Mouse (Mus musculus) erythroblast, embryonic 14.5 days (primary cell): ENCODE measurements at regions not wholly inside any gene's neighbourhood (a gene's known extent, or its start where the extent isn't known, plus 50 kb on each side); places are given as distances from the start of the nearest gene placed in this dataset.

Source experiments
- GATA1 ChIP-seq: IDR thresholded peaks from 2 replicates; pipeline ENCODE4 v1.6.1; 2012; ENCODE audit warnings: low read length, inconsistent platforms, mixed read lengths
- TAL1 ChIP-seq: IDR thresholded peaks from 3 replicates; pipeline ENCODE4 v1.6.1; 2012; ENCODE audit warnings: low read length, inconsistent platforms, mixed read lengths

DNA sequence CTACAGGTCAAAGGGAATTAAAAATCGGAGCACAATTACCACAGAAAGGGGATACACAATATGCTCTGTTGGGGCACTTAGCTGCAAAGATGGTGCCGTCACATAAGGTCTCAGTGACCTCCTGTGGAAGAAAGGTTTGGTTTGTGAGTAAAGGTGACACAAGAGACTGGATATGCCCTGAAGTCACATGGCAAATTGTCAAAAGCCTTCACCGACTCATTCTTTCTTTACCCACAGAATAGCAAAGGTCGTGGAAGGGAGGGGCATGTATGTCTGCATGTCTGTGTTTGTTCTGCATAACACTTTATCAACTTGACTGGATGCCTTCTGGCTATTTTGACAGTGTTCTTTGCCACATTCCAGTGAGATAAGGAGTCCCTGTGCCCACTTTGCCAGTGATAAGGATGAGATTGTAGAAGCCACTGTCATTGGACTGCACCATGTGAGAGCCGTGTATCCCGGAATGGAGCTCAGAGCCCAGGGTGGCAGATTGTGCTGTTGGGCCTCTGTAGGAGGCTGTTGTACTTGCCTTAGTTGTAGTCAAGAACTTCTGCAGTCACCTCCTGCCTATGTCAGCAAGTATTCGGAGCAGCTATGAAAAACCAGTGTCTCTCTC lies 222.0 kb downstream of the Cxcl12 start:
- TF ChIP-seq TAL1, result no peak
- TF ChIP-seq GATA1, result no peak
